Mouse (Mus musculus) liver, postnatal 0 days (tissue): ENCODE measurements around the gene Pcgf1. TPM values are rescaled to one million over a fixed set of nuclear protein-coding genes. Genes with fewer than 3 reads are reported as not detected.
A peak's percentile ranks its signal among the peaks of the same experiment; 100 is the strongest.

Source experiments
- ATAC-seq: fragments of 200-750 bp; cut with Nextera tagmentation; 2 replicates; pipeline ENCODE4 v1.8.0; 2017; ENCODE audit warnings: mild to moderate bottlenecking, moderate library complexity
- DNase-seq: peaks from one replicate; pipeline ENCODE4 v3.0.0-alpha.2; 2016
- H3K27ac ChIP-seq: fragments of 300-500 bp; sonication (generic); 2 replicates; pipeline ENCODE4 v1.5.1; 2014; ENCODE audit warnings: antibody characterized with exemption, moderate library complexity, mild to moderate bottlenecking, low read depth
- H3K27me3 ChIP-seq: fragments of 300-500 bp; sonication (generic); 2 replicates; pipeline ENCODE4 v1.6.1; 2014; ENCODE audit warnings: low read length, control low read depth, mixed read lengths; ENCODE audit not compliant: insufficient read depth
- H3K36me3 ChIP-seq: fragments of 300-500 bp; sonication (generic); replicated peaks from 2 replicates; pipeline ENCODE4 v1.6.1; 2014; ENCODE audit warnings: mild to moderate bottlenecking, control low read depth, low read length, moderate library complexity, mixed read lengths; ENCODE audit not compliant: insufficient read depth
- H3K4me1 ChIP-seq: fragments of 300-500 bp; sonication (generic); 2 replicates; pipeline ENCODE4 v1.6.1; 2014; ENCODE audit warnings: antibody characterized with exemption, mild to moderate bottlenecking, control low read depth; ENCODE audit not compliant: insufficient read depth
- H3K4me2 ChIP-seq: fragments of 300-500 bp; sonication (generic); 2 replicates; pipeline ENCODE4 v1.6.1; 2014; ENCODE audit warnings: low read depth, mild to moderate bottlenecking, low read length, moderate library complexity, mixed read lengths
- H3K4me3 ChIP-seq: fragments of 300-500 bp; sonication (generic); 2 replicates; pipeline ENCODE4 v1.5.1; 2014; ENCODE audit warnings: low read depth, low read length
- H3K9ac ChIP-seq: fragments of 300-500 bp; sonication (generic); replicated peaks from 2 replicates; pipeline ENCODE4 v1.6.1; 2014; ENCODE audit warnings: mild to moderate bottlenecking, moderate library complexity
- H3K9me3 ChIP-seq: fragments of 300-500 bp; sonication (generic); 2 replicates; pipeline ENCODE4 v1.6.1; 2016; ENCODE audit warnings: mild to moderate bottlenecking, control low read depth, low read length, mixed read lengths
- CTCF ChIP-seq: sonication (generic); IDR thresholded peaks from 2 replicates; pipeline ENCODE4 v1.5.1; 2016; ENCODE audit warnings: antibody characterized with exemption, low read depth
- EP300 ChIP-seq: IDR thresholded peaks from 2 replicates; pipeline ENCODE4 v1.6.1; 2016; ENCODE audit warnings: antibody characterized with exemption, low read depth, mild to moderate bottlenecking
- WGBS: fragments of 180-500 bp; shearing (Covaris S2); extraction: QIAGEN DNeasy Blood & Tissue Kit; methylation state at CpG from one replicate; pipeline ENCODE4 v1.1.7; 2014; ENCODE audit not compliant: insufficient replicate concordance; 5-methylcytosine and 5-hydroxymethylcytosine counted together
- polyA plus RNA-seq: library from polyadenylated mRNA; unstranded; fragments of >200 nt; fragmentation: Nextera tagmentation; extraction: Ambion mirVana; gene quantifications from 2 replicates; pipeline ENCODE4 v1.2.1, GENCODE M21; 2015

Gene Pcgf1
- 11.6 and 11.7 TPM in 2 replicates for polyA plus RNA-seq

GRCm38 (mm10) chr6:83077630-83078323 lies at the start of gene Pcgf1:
Pcgf1 (plus strand) TSS chr6:83077869.
- Histone ChIP-seq H3K9me3 (no peaks in the 10 kb centered on the region), H3K36me3 (peaks cover 2% of the 10 kb centered on the region; the same call in 1 of the 2 replicates), H3K27ac (peak within 1 kb of the TSS; percentile 82), H3K4me2 (peak within 1 kb of the TSS; percentile 99), H3K4me3 (peak within 1 kb of the TSS; percentile 91), H3K27me3 (peaks cover 33% of the 10 kb centered on the region), H3K4me1 (peaks cover 18% of the 10 kb centered on the region), H3K9ac (peak within 1 kb of the TSS; percentile 84)
- under 1% methylated on average over 54 of the region's 54 CpGs for WGBS
- TF ChIP-seq CTCF, result no peak
- no peak for TF ChIP-seq EP300
- peak; percentile 26 for ATAC-seq
- peak; percentile 55 for DNase-seq

GRCm38 (mm10) chr6:83029777-83030176 lies 47.9 kb upstream of the Pcgf1 start:
- ATAC-seq (no peak), DNase-seq (no peak)
- H3K4me1 ChIP-seq, result peaks cover 27% of the 10 kb centered on the region
- H3K9ac ChIP-seq, result no peak overlapping the region
- no peak overlapping the region for H3K27ac ChIP-seq
- peaks cover 14% of the 10 kb centered on the region for H3K36me3 ChIP-seq
- H3K4me3 ChIP-seq, result no peak overlapping the region
- no peak overlapping the region for H3K4me2 ChIP-seq
- peaks cover 20% of the 10 kb centered on the region; the same call in 1 of the 2 replicates for H3K27me3 ChIP-seq
- no peaks in the 10 kb centered on the region for H3K9me3 ChIP-seq
- TF ChIP-seq CTCF (no peak), EP300 (no peak)
- WGBS, result 73% methylated on average over 10 of the region's 10 CpGs

DNA sequence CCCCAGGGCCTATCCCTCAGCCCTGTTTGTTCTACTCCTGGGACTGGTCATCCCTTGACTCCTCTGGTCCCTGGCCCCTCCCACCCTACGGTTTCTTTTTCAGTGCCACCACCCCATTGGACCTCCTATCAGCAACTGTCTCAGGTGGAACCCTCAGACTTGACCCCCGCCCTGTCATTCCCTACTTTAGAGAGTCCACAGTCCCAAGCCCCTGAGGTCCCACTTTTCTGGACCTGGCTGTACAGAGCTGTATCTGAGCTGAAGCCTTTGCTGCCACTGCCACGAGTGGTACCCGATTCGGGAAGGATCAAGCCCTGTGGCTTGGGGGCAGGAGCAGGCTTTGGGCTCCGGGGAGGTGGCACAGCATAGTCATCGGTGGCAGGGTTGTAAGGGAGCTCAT lies 46.6 kb upstream of the Pcgf1 start:
- Histone ChIP-seq H3K4me3 (no peak overlapping the region), H3K9ac (no peak overlapping the region)

GRCm38 (mm10) chr6:83031921-83032590 lies 45.6 kb upstream of the Pcgf1 start:
- TF ChIP-seq EP300, result no peak
- no peak for TF ChIP-seq CTCF
- ATAC-seq (no peak), DNase-seq (no peak)
- Histone ChIP-seq H3K4me2 (peak overlapping the region; percentile 91), H3K9ac (peak overlapping the region; percentile 82), H3K27ac (no peak overlapping the region; the same call in 1 of the 2 replicates), H3K9me3 (no peaks in the 10 kb centered on the region), H3K4me1 (peaks cover 27% of the 10 kb centered on the region), H3K4me3 (peak overlapping the region; percentile 80), H3K36me3 (peaks cover 14% of the 10 kb centered on the region), H3K27me3 (peaks cover 20% of the 10 kb centered on the region)
- WGBS, result 61% methylated on average over 18 of the region's 18 CpGs

More for the DNA sequence above, 46.6 kb upstream of the Pcgf1 start:
- peaks cover 14% of the 10 kb centered on the region for H3K36me3 ChIP-seq
- no peaks in the 10 kb centered on the region for H3K9me3 ChIP-seq
- no peak overlapping the region for H3K27ac ChIP-seq
- 79% methylated on average over 7 of the region's 7 CpGs for WGBS
- TF ChIP-seq CTCF (no peak), EP300 (no peak)
- H3K27me3 ChIP-seq, result peaks cover 20% of the 10 kb centered on the region
- no peak for DNase-seq
- H3K4me2 ChIP-seq, result no peak overlapping the region
- no peak for ATAC-seq
- H3K4me1 ChIP-seq, result peaks cover 27% of the 10 kb centered on the region

GRCm38 (mm10) chr6:83032769-83033191 lies 44.9 kb upstream of the Pcgf1 start:
- 0% methylated on average over 31 of the region's 31 CpGs for WGBS

More at GRCm38 (mm10) chr6:83032769-83033191, 44.9 kb upstream of the Pcgf1 start:
- peak; percentile 71 for DNase-seq
- peak overlapping the region; percentile 80 for H3K4me3 ChIP-seq
- TF ChIP-seq CTCF (peak; percentile 48), EP300 (no peak)
- peaks cover 14% of the 10 kb centered on the region for H3K36me3 ChIP-seq
- H3K4me1 ChIP-seq, result peaks cover 21% of the 10 kb centered on the region
- H3K27ac ChIP-seq, result peak overlapping the region; percentile 86
- peaks cover 20% of the 10 kb centered on the region for H3K27me3 ChIP-seq
- H3K9me3 ChIP-seq, result no peaks in the 10 kb centered on the region
- H3K9ac ChIP-seq, result peak overlapping the region; percentile 82
- peak overlapping the region; percentile 91 for H3K4me2 ChIP-seq
- peak; percentile 70 for ATAC-seq
